Mouse (Mus musculus): ENCODE measurements around the gene Cenpp.

Gene Cenpp

GRCm38 (mm10) chr13:49652481-49653179 lies at the start of gene Cenpp, which contains the start of gene Nol8:
Gene Cenpp (minus strand): TSS chr13:49652785.
Gene Nol8 (plus strand): TSS chr13:49653078.
- peak; percentile 98 for DNase-seq (ENCODE audit: low spot score in 2 of 2)

DNA sequence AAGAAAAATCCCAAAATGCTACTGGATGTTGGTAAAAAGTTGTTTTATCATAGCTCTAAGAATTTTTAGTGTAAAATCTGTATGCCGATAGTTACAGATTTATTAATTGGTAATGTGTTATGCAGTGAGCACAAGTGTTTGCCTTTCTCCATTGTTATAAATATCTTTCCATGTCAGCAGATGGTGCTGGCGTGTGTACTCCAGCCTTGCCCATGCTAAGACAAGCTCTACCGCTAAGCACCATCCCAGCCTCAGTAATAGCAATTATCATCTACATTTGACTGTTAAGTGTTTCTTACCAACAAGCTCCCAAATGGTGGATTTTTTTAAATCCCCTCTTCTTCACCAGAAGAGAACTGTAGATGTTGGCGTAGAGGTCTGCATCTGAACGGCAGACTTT lies 38.5 kb upstream of the Cenpp start:
- no peak for DNase-seq (ENCODE audit: low spot score in 2 of 2)

DNA sequence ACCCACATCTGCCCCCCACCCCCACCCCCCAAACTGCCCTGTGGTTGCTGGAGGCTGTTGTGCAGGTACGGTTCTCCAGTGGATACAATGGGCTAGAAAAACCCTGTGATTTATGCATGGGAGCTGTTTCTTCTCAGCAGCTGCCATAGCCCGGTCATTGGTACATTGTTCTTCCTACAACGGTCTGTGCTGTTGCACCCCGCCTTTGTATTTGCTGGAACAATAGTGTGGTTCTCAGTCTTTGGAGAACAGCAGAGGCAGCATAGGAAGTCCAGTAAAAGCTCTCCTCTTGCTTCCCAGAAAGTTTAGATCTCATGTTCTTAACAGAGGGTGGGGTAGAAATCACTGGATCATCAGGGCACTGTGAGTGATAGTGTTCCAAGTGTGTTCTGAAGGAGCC lies 31.7 kb upstream of the Cenpp start:
- no peak for DNase-seq (ENCODE audit: low spot score in 2 of 2)

- DNase-seq (ENCODE audit: low spot score in 2 of 2), result no peak
These were observed 29.8 kb upstream of the Cenpp start for GRCm38 (mm10) chr13:49682233-49682846.

GRCm38 (mm10) chr13:49681351-49682232 lies 29.0 kb upstream of the Cenpp start, which contains the start of gene Iars:
Gene Iars (plus strand): TSS chr13:49682100.
- DNase-seq (ENCODE audit: low spot score in 2 of 2), result peak; percentile 99

DNA sequence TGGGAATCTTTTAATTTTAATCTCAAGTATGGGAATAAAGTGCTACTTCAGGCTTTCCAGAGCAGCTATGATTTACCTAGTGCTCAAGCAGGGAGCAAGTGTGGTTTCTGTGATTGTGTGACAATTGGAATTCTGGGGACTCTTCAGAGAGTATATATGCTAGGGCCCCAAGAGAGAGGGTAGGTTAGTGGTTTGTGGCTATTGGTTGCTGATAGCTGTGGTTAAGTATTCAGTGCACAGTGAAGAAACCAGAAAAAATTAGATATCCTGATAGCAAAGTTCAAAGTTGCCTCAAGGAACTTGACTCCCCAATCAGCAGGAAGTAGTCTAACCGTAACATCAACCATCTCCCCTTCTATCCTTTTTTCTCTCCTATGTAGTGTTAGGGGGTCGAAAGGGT lies 25.2 kb upstream of the Cenpp start:
- DNase-seq (ENCODE audit: low spot score in 2 of 2), result no peak

DNA sequence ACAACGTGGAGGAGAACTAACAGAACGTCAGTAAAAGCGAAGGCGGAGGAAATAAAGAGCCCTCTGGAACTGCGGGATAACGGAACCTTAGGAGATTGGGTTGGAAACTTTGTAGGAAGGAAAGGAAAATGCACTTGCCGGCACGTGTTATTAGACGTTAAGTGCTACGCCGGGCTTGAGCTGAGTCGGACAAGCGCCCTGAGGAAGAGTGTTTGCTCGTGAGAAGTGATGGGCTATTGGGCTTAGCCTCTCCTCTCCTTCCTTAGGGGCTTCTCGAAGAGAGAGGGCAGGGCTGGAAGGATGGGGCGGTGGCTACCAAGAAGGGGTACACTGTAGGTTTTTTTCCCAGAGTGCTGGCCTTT lies 576 bp upstream of the Cenpp start:
- DNase-seq (ENCODE audit: low spot score in 2 of 2), result no peak

- DNase-seq (ENCODE audit: low spot score in 2 of 2), result no peak
These were observed 719 bp downstream of the Cenpp start for GRCm38 (mm10) chr13:49651781-49652351.

DNA sequence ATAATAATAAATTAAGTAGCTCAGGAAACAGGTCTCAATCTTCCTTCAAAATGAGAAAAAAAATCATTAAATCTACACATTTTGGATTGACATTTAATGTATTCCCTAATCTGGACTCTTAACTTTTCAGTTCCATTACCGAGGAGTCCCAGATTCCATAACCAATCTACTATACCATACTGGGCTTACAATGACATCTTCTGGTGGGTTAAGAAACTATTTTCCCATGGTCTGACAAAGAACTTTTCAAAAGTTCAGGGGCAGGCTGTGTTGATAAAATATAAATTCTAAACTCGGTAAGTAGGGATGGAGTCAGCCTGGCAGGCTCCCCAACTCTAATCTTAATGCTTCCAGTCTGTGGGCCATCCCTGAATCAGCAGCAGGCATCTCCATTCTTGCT lies 1.4 kb downstream of the Cenpp start:
- DNase-seq (ENCODE audit: low spot score in 2 of 2), result no peak

DNA sequence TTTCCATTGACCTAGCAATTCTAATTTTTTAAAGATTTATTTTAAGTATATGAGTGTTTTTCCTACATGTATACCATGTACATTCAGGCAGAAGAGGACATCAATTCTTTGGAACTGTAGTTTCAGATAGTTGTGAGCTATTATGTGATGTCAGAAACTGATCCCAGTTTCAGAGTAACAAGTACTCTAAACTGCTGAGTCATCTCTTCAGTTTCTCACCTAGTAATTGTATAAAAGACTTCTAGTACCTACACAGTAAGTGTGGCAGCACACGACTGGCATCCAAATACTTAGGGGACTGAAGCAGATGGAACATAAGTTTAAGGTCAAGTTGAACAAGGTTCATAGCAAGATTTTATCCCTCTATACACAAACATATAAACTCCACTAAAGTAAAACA lies 6.6 kb downstream of the Cenpp start:
- DNase-seq (ENCODE audit: low spot score in 2 of 2), result no peak

- peak in 1 of 2 experiments; percentile 6 for DNase-seq (ENCODE audit: low spot score in 2 of 2)
These were observed 7.7 kb downstream of the Cenpp start for GRCm38 (mm10) chr13:49644731-49645529.

- no peak for DNase-seq (ENCODE audit: low spot score in 2 of 2)
These were observed 8.8 kb downstream of the Cenpp start for GRCm38 (mm10) chr13:49643669-49644362.

DNA sequence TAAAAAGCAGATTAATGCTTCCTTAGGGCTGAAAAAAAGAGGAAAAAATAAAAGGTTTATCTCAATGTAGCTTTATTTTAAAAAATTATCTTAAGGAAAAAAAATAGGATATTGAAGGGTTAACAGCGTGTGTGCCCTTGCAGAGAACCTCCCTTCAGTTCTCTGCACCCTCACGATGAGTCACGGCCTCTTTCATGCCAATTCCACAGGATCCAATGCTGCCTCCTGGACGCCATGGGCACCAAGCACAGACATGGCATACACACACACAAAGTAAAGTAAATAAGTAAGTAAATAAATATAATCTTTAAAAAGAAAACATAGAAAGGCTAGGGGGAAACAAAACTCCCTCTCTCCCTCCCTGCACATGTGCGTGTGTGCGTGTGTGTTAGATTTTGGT lies 9.9 kb downstream of the Cenpp start:
- no peak for DNase-seq (ENCODE audit: low spot score in 2 of 2)

DNA sequence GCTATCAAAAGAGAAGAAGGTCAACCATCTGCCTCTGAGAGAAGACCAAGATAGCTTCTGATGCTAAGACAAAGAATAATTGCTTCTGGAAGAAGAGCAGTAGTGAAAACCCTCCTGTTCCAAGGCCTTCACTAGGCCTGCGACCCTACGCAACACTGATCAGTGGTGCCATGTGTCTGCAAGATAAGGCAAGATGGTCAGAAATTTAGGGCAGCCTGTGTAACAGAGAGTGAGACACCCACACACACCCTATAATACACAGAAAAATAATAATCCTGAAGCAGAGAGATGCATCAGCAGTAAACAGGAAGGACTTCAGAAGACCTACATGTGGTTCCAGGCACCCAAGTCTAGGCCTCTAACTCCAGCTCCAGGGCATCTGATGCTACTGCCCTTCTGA lies 12.6 kb downstream of the Cenpp start:
- DNase-seq (ENCODE audit: low spot score in 2 of 2), result no peak

DNA sequence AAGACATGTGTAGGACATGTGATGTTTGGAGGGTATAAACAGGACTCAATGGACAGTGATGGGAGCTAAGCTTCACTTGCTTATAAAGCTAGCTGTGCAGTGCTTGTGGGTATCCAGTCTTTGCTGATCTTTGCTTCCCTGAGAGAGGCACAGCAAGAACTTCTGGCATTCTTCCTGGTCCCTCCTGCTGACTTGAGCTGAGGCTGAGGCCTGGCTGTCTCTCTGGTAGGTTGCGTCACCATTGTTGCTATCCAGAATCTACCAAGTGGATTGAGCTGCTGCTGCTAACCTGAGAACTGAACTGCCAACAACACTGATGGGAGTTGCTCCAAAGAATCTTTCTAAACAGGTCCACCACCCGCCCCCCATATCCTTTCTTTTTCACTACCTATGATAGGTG lies 23.5 kb downstream of the Cenpp start:
- no peak for DNase-seq (ENCODE audit: low spot score in 2 of 2)

- DNase-seq (ENCODE audit: low spot score in 2 of 2), result no peak
These were observed 24.4 kb downstream of the Cenpp start for GRCm38 (mm10) chr13:49628167-49628566.

GRCm38 (mm10) chr13:49623216-49623615 lies 29.4 kb downstream of the Cenpp start:
- no peak for DNase-seq (ENCODE audit: low spot score in 2 of 2)

DNA sequence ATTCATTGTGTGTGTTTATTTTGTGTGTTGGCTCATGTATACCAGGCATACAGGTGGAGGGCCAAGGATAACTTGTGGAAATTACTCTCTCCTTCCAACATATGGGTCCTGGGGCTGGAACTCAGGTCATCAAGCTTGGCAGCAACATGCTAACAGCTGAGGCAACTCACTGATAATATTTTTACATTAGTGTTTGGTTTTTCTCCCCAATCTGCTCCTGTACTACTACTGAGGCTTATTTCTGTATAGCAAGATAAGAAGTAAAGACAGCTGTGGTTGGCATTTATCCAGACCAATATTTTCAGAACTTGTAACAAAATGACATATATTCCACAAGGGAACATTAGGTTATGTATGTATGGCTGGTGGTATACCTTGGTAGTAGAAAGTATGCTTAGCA lies 34.2 kb downstream of the Cenpp start:
- no peak for DNase-seq (ENCODE audit: low spot score in 2 of 2)

GRCm38 (mm10) chr13:49617021-49617420 lies 35.6 kb downstream of the Cenpp start:
- no peak for DNase-seq (ENCODE audit: low spot score in 2 of 2)

GRCm38 (mm10) chr13:49608589-49609322 lies 43.8 kb downstream of the Cenpp start:
- DNase-seq (ENCODE audit: low spot score in 2 of 2), result no peak
